Mouse (Mus musculus) splenic B cell, adult 2 months (primary cell): ENCODE results near the gene Dnajc19.

ENCODE experiments used
- DNase-seq: peaks from one replicate; pipeline ENCODE4 v3.0.0-alpha.2; 2011; ENCODE audit warnings: low read depth, low spot score
- H3K27me3 ChIP-seq: 2 replicates; pipeline ENCODE4 v1.6.1; 2012; ENCODE audit warnings: mild to moderate bottlenecking, low read length, moderate library complexity, mixed read lengths; ENCODE audit not compliant: control insufficient read depth, poor library complexity, insufficient read depth, severe bottlenecking
- H3K36me3 ChIP-seq: 2 replicates; pipeline ENCODE4 v1.6.1; 2012; ENCODE audit warnings: mild to moderate bottlenecking, low read length, moderate library complexity, mixed read lengths; ENCODE audit not compliant: control insufficient read depth, poor library complexity, insufficient read depth, severe bottlenecking

Gene Dnajc19

GRCm38 (mm10) chr3:34006824-34007223, 74.3 kb downstream of the Dnajc19 start:
- DNase-seq = no peak
- Histone ChIP-seq H3K27me3 (no peaks in the 10 kb centered on the region), H3K36me3 (no peaks in the 10 kb centered on the region)

DNA sequence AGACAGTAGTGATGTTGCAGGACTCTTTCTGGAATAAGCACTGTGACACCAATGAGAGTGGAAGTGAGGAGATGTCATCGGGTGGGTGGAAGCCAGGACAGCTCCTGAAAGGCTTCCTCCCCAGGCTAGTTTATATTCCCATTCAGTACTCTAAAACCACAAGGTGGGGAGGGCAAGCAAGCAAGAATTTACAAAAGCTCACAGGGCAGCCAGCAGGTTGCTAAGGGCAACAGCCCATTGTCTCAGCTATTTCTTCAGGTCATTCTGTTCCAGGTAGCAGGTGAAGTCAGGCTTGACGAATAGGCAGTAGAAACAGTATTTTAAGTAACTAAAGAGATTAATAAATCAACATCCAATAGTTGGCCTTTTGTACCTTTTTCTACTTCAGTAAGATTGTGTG, 74.8 kb downstream of the Dnajc19 start:
- no peak for DNase-seq
- H3K27me3 ChIP-seq = no peaks in the 10 kb centered on the region
- no peaks in the 10 kb centered on the region for H3K36me3 ChIP-seq
